Mouse (Mus musculus) erythroblast, embryonic 14.5 days (primary cell): Measurements from ENCODE around the gene Diaph2. TPM values are rescaled to one million over a fixed set of nuclear protein-coding genes. Genes with fewer than 3 reads are reported as not detected.

Experiments
- H3K27me3 ChIP-seq: 2 replicates; pipeline ENCODE4 v1.6.1; 2012; ENCODE audit warnings: inconsistent platforms; ENCODE audit not compliant: control insufficient read depth
- H3K36me3 ChIP-seq: 2 replicates; pipeline ENCODE4 v1.6.1; 2012; ENCODE audit warnings: mild to moderate bottlenecking, inconsistent platforms; ENCODE audit not compliant: control insufficient read depth
- H3K4me1 ChIP-seq: 2 replicates; pipeline ENCODE4 v1.6.1; 2012; ENCODE audit warnings: inconsistent platforms; ENCODE audit not compliant: control insufficient read depth
- H3K4me3 ChIP-seq: replicated peaks from 2 replicates; pipeline ENCODE3; 2012; ENCODE audit warnings: moderate library complexity, mild to moderate bottlenecking, inconsistent platforms
- H3K9me3 ChIP-seq: 2 replicates; pipeline ENCODE4 v1.6.1; 2012; ENCODE audit warnings: low read length, inconsistent platforms, mixed read lengths; ENCODE audit not compliant: control insufficient read depth
- GATA1 ChIP-seq: IDR thresholded peaks from 2 replicates; pipeline ENCODE4 v1.6.1; 2012; ENCODE audit warnings: low read length, inconsistent platforms, mixed read lengths
- TAL1 ChIP-seq: IDR thresholded peaks from 3 replicates; pipeline ENCODE4 v1.6.1; 2012; ENCODE audit warnings: low read length, inconsistent platforms, mixed read lengths
- polyA plus RNA-seq: library from polyadenylated mRNA; stranded (reverse); fragments of >175 nt; gene quantifications from 2 replicates; pipeline ENCODE4 v1.2.3, GENCODE M21; 2012

Gene Diaph2
- polyA plus RNA-seq, 1 experiment = not detected

DNA sequence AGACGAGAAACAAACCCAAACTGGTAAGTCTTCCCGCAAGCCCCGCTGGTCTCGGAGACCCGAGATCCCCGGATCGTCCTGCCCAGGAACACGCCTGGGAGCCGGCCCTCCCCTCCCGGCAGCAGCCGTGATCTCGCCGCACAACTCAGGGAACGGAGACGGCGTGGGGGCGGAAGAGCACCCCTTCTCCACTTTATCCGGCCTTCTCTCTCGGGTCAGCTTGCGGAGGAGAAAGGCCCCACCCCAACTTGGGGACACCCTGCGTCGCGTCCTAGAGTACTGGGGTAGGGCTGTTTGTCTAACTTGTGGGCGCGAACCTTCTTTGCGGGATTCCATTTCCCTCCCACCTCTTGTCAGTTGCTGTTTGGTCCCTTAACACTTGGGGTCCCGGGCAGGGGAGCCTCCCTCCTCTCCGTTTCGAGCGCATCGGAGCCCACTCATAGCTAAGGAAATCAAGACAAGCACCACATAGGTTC lies 590 bp downstream of the Diaph2 start:
- no peaks in the 10 kb centered on the region for H3K36me3 ChIP-seq
- no peaks in the 10 kb centered on the region for H3K4me1 ChIP-seq
- H3K9me3 ChIP-seq = peaks cover 5% of the 10 kb centered on the region
- H3K4me3 ChIP-seq = peak overlapping the region; percentile 51
- peaks cover 20% of the 10 kb centered on the region for H3K27me3 ChIP-seq
- TF ChIP-seq TAL1 = no peak
- TF ChIP-seq GATA1 = no peak

DNA sequence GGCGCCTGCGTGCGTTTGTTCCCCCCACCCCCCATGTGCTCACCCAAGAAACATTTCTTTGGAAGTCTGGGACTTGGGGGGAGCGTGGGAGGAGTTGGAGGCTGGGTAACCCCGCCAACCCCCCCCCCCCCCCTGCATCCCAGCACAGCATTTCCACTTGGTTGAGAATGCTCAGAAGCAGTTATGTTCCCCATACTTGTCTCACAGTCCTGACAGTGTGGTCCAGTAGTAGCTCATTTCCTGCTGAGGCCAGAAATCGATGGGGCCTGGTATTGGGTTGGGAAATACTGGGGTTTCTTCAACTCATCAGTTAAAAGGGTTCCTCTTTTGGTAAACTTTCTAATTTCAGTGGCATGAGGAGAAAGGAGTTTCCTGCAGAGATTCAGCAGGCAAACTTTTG lies 1.1 kb downstream of the Diaph2 start:
- peaks cover 5% of the 10 kb centered on the region for H3K9me3 ChIP-seq
- H3K4me1 ChIP-seq = no peaks in the 10 kb centered on the region
- peaks cover 20% of the 10 kb centered on the region for H3K27me3 ChIP-seq
- no peak for TF ChIP-seq TAL1
- no peak for TF ChIP-seq GATA1
- peak overlapping the region; percentile 51 for H3K4me3 ChIP-seq
- no peaks in the 10 kb centered on the region for H3K36me3 ChIP-seq

GRCm38 (mm10) chrX:129756606-129757005 lies 7.1 kb downstream of the Diaph2 start:
- Histone ChIP-seq H3K4me3 (no peak overlapping the region), H3K27me3 (no peaks in the 10 kb centered on the region), H3K9me3 (no peaks in the 10 kb centered on the region), H3K36me3 (no peaks in the 10 kb centered on the region), H3K4me1 (no peaks in the 10 kb centered on the region)
- TF ChIP-seq TAL1 (no peak), GATA1 (no peak)

DNA sequence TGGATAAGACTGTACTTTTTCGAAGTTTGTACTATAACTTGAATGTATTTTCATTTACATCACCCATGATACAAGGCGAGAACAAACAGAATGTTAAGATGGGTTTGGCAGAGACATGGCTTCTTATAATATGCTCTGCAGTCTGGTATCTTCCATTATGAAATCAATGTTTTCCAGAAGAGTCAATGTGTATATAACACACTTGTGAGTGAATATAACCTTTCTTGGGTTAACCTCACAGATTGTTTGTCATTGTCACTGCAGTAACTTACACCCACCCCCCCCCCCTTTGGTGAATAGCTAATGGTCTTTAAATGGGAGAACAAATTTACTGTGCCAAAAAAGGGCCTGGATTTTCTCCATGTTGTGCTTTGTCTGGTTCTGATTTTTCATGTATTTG lies 13.1 kb downstream of the Diaph2 start:
- TF ChIP-seq GATA1 (no peak), TAL1 (no peak)
- H3K36me3 ChIP-seq = no peaks in the 10 kb centered on the region
- no peak overlapping the region for H3K4me3 ChIP-seq
- H3K4me1 ChIP-seq = no peaks in the 10 kb centered on the region
- no peaks in the 10 kb centered on the region for H3K27me3 ChIP-seq
- no peaks in the 10 kb centered on the region for H3K9me3 ChIP-seq

GRCm38 (mm10) chrX:129765378-129765777 lies 15.8 kb downstream of the Diaph2 start:
- H3K36me3 ChIP-seq = no peaks in the 10 kb centered on the region
- H3K4me1 ChIP-seq = no peaks in the 10 kb centered on the region
- no peaks in the 10 kb centered on the region for H3K9me3 ChIP-seq
- TF ChIP-seq TAL1 (no peak), GATA1 (no peak)
- H3K27me3 ChIP-seq = no peaks in the 10 kb centered on the region
- H3K4me3 ChIP-seq = no peak overlapping the region

DNA sequence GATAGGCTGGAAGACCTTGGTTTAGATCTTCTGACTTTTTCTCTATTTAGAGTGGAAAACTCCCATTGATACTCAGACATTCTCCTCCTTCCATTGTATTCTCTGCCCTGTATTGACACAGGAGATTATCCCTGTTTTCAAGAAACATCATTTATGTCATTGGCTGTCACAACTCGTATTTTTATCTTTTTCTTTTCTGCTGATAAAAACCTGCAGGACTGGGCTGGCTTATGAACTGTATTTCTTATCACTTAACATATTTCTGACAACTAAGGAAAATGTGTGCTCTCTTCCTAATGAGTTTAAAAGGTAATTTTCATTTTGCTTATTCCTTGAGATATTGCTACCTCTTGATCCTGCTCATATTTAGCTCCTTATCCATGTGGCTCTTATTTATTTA lies 17.3 kb downstream of the Diaph2 start:
- Histone ChIP-seq H3K27me3 (no peaks in the 10 kb centered on the region), H3K9me3 (no peaks in the 10 kb centered on the region), H3K4me1 (no peaks in the 10 kb centered on the region), H3K4me3 (no peak overlapping the region), H3K36me3 (no peaks in the 10 kb centered on the region)
- no peak for TF ChIP-seq GATA1
- no peak for TF ChIP-seq TAL1

- no peak overlapping the region for H3K4me3 ChIP-seq
- no peaks in the 10 kb centered on the region for H3K27me3 ChIP-seq
- no peaks in the 10 kb centered on the region for H3K36me3 ChIP-seq
- TF ChIP-seq TAL1 (no peak), GATA1 (no peak)
- no peaks in the 10 kb centered on the region for H3K4me1 ChIP-seq
- H3K9me3 ChIP-seq = no peaks in the 10 kb centered on the region
Observed at GRCm38 (mm10) chrX:129770625-129771024, 21.1 kb downstream of the Diaph2 start.

- TF ChIP-seq TAL1 (no peak), GATA1 (no peak)
- H3K4me1 ChIP-seq = no peaks in the 10 kb centered on the region
- H3K9me3 ChIP-seq = no peaks in the 10 kb centered on the region
- no peak overlapping the region for H3K4me3 ChIP-seq
- H3K27me3 ChIP-seq = no peaks in the 10 kb centered on the region
- no peaks in the 10 kb centered on the region for H3K36me3 ChIP-seq
Observed at GRCm38 (mm10) chrX:129773556-129774255, 24.2 kb downstream of the Diaph2 start.

- Histone ChIP-seq H3K36me3 (no peaks in the 10 kb centered on the region), H3K4me3 (no peak overlapping the region), H3K27me3 (no peaks in the 10 kb centered on the region), H3K9me3 (no peaks in the 10 kb centered on the region), H3K4me1 (no peaks in the 10 kb centered on the region)
- TF ChIP-seq GATA1 (no peak), TAL1 (no peak)
Observed at GRCm38 (mm10) chrX:129774478-129774877, 24.9 kb downstream of the Diaph2 start.

- Histone ChIP-seq H3K4me3 (no peak overlapping the region), H3K36me3 (no peaks in the 10 kb centered on the region)
- TF ChIP-seq TAL1 = no peak
- no peak for TF ChIP-seq GATA1
Observed at GRCm38 (mm10) chrX:129776761-129777160, 27.2 kb downstream of the Diaph2 start.

More at GRCm38 (mm10) chrX:129776761-129777160, 27.2 kb downstream of the Diaph2 start:
- H3K27me3 ChIP-seq = no peaks in the 10 kb centered on the region
- no peaks in the 10 kb centered on the region for H3K9me3 ChIP-seq
- no peaks in the 10 kb centered on the region for H3K4me1 ChIP-seq
